Mouse (Mus musculus) cerebellum, postnatal 4 days (tissue): ENCODE results near the gene Mink1.
"Not testable (repeated sequence)": the region's sequence is repeated elsewhere in the genome, so short reads cannot be mapped to it uniquely, and the experiment has no call there.

Experiments
- DNase-seq, 2 experiments: peaks; one replicate each; pipeline ENCODE4 v3.0.0; 2022; ENCODE audit warnings: low spot score in 2 of 2, mixed read lengths in 1 of 2

Mink1 gene

DNA sequence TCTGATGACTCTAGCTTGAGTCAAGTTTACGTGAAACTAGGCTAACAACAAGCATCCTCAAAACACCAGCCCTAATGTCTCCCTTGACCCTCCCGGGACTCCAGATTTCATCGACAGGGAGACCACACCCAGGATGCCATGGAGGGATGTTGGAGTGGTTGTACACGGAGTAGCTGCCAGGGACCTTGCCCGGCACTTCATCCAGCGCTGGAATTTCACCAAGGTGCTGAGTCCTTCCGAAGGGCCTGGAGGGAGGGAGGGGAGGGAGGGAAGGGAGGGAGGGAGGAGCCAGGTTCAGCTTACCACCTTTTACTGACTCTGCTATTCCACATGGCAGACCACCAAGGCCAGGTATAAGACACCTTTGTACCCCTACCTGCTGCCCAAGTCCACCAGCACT lies 8.7 kb upstream of the Mink1 start:
- no peak for DNase-seq

- no peak for DNase-seq
Observed at GRCm38 (mm10) chr11:70557545-70557944, 5.1 kb upstream of the Mink1 start.

- DNase-seq: no peak
Observed at GRCm38 (mm10) chr11:70561937-70562286, 769 bp upstream of the Mink1 start.

- DNase-seq: no peak
Observed at GRCm38 (mm10) chr11:70562995-70563469, 351 bp downstream of the Mink1 start.

GRCm38 (mm10) chr11:70563470-70564275 lies 992 bp downstream of the Mink1 start:
- no peak for DNase-seq

- DNase-seq: no peak
Observed at GRCm38 (mm10) chr11:70564276-70564873, 1.7 kb downstream of the Mink1 start.

DNA sequence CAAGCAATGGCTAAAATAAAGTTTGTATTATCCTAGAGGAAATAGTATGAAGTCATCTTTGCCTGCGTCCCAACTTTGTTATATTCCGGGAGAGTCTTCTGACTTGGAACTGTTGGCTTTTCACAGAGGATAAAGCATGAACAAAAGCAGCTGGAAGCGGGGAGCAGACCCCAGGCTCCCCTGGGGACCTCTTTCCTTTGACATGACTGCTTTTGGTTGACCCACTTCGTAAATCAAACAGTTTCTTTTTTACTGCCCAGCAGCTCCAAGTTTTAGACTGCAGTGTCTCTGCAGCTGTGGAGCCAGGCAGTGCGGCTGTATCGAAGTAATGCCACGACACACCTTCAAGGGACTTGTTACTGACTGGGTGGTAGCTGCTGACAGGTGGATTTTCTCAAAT lies 3.9 kb downstream of the Mink1 start:
- DNase-seq: no peak

GRCm38 (mm10) chr11:70570614-70571013 lies 7.9 kb downstream of the Mink1 start:
- DNase-seq: not testable (repeated sequence)

- DNase-seq: no peak
Observed at GRCm38 (mm10) chr11:70571641-70572040, 9.0 kb downstream of the Mink1 start.

- no peak for DNase-seq
Observed at GRCm38 (mm10) chr11:70572348-70572902, 9.7 kb downstream of the Mink1 start.

GRCm38 (mm10) chr11:70573872-70574271 lies 11.2 kb downstream of the Mink1 start:
- no peak for DNase-seq

DNA sequence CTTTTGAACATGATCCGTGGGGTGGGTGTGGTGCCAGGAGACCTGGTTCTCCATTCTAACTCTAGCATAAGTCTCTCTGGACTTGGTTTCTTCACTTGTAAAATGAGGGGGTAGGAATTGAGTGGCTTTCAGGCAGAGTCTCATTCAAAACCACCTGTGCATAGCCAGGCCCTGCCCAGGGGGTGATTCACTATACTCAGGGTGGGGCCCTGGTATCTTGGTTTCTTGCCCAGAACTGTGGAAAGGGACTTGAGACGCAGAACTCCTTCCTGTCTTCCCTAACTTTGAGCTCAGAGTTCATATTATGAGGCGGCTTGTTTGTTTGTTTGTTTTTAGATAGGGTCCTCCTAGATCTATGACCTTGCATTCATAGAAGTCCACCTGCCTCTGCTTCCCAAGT lies 14.5 kb downstream of the Mink1 start:
- no peak for DNase-seq

GRCm38 (mm10) chr11:70578962-70579361 lies 16.3 kb downstream of the Mink1 start:
- no peak for DNase-seq

DNA sequence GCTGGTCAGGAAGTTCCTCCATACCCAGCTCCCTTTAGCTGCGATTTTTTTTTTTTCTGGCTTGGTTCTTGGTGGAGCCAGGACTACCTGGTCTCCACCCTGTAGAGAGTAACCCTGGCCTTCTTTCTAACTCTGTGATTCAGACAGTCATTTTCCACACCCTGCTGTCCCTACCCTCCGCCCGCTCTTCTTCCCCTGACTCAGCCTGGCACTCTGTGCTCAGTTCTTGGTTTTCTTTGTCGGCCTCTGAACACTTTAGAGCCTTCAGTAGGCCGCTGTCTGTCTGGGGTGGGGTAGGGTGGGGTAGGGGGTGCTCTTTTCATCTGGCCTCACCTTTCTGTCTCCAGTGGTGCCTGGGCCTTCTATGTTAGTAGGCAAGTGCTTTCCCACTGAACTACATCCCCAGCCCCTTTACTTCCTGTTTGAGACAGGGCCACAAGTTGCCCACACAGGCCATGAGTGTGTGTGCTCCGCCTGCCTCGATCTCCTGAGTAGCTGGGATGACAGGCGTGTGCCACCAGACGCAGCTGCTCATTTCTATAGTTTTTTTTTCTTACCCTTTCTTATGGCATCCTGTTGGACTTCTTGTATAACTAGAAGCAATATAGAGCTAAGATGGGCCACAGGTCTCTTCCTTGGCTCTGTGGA lies 17.2 kb downstream of the Mink1 start:
- no peak for DNase-seq

DNA sequence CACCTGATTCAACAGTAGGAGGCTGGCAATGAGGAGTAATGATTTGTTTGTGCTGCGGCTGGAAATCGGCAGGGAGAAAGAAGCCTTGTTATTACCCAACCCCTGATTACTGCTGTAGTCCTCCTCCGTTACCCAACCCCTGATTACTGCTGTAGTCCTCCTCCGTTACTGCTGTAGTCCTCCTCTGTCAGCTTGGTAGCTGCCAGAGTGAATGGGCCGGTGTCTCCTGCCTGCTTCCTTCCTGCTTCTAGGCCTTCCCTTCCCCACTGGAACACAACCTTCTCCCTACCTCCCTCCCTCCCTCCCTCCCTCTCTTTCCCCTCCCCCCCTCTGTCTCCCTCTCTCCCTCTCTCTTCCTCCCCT lies 17.7 kb downstream of the Mink1 start:
- DNase-seq: no peak

GRCm38 (mm10) chr11:70580921-70581320 lies 18.2 kb downstream of the Mink1 start:
- DNase-seq: no peak

GRCm38 (mm10) chr11:70582196-70582595 lies 19.5 kb downstream of the Mink1 start:
- DNase-seq: no peak

DNA sequence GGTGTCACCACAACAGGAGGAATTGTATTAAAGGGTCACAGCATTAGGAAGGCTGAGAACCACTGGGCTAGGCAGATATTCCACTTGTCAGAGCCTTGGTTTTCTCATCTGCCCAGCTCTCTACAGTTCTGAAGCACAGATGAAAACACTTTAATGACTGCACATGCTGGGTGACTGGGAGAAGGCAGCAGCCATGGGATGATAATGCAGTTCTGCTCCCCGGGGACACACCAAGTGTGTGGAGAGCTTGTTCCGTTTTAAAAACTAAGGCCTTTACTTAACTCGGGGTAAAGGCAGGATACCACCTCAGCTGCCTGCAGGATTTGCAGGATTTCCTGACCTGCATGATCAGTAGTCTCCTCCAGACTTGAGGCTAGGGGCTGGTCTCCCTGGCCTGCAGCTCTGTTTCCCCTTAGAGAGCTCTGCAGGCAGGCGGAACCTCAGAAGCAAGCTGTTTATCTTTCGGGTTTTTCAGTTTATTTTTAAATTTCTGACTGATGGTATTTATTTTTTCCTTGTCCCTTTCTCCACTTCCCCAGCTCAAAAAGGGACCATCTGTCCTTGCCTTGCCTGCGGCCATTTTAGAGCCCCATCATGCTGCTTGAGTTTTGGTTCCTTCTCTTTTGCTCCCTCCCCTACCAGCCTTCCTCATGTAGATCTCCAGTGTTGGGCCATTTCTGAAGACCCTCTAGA lies 20.5 kb downstream of the Mink1 start:
- DNase-seq: no peak

- no peak for DNase-seq
Observed at GRCm38 (mm10) chr11:70583775-70584174, 21.1 kb downstream of the Mink1 start.

- DNase-seq: no peak
Observed at GRCm38 (mm10) chr11:70585457-70585856, 22.8 kb downstream of the Mink1 start.

DNA sequence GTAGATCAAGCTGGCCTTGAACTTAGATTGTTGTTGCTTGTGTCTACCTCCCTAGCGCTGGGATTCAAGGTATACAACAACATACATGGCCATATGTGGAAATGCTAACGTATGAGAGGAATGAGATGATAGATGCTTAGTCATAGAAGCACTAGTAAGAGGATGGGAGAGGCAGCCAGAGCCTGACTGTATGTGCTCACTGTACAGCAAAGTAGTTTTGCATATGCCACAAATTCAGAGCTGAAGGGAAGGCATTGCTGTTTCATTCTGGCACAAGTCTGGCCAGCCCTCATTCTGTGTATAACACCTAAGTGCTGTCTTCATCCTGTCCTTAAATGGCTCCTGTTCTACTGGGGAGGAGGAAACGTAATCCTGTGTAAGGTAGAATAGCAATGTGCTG lies 23.6 kb downstream of the Mink1 start:
- DNase-seq: no peak

DNA sequence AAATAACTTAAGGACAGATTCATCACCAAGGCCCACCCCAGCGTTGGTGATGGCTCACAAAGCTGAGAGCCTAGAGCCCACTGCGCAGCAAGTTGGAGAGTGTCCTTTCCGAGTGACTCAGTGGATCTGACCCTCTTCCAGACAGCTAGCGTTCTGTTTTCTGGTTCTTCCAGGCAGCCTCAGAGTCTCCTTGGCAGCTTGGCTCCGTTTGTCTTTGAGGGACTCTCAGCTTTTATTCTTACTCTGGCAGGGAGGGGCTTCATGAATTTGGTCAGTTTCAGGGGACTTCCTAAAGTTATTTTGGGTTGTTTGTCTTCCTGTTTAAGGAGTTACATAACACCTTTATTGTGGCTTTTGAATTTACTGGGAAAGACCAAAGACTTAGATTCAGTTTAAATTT lies 24.3 kb downstream of the Mink1 start:
- no peak for DNase-seq
